Mouse (Mus musculus) spleen, adult 2 months (tissue): ENCODE measurements around the gene Cxcr5. TPM values are rescaled to one million over a fixed set of nuclear protein-coding genes. Genes with fewer than 3 reads are reported as not detected.

Experiments
- DNase-seq, 2 experiments: peaks; one replicate each; pipeline versions ENCODE4 v3.0.0 to v3.0.0-alpha.2; 2012 to 2021; ENCODE audit warnings: low spot score in 2 of 2, low read depth in 1 of 2
- H3K27ac ChIP-seq: fragments of 200-500 bp; 2 replicates; pipeline ENCODE4 v1.5.1; 2012; ENCODE audit warnings: low read length, inconsistent platforms; ENCODE audit not compliant: insufficient read depth
- H3K27me3 ChIP-seq: fragments of 200-500 bp; 2 replicates; pipeline ENCODE4 v1.6.1; 2012; ENCODE audit warnings: mild to moderate bottlenecking, moderate library complexity, low read length, inconsistent platforms; ENCODE audit not compliant: control insufficient read depth, insufficient read depth
- H3K36me3 ChIP-seq: fragments of 200-500 bp; 2 replicates; pipeline ENCODE4 v1.6.1; 2012; ENCODE audit warnings: mild to moderate bottlenecking, low read length, inconsistent platforms; ENCODE audit not compliant: control insufficient read depth, insufficient read depth
- H3K4me1 ChIP-seq: fragments of 200-500 bp; 2 replicates; pipeline ENCODE4 v1.6.1; 2011; ENCODE audit warnings: inconsistent platforms; ENCODE audit not compliant: control insufficient read depth, insufficient read depth, insufficient read length
- H3K4me3 ChIP-seq: fragments of 200-500 bp; 2 replicates; pipeline ENCODE4 v1.5.1; 2011; ENCODE audit warnings: mild to moderate bottlenecking, inconsistent platforms; ENCODE audit not compliant: insufficient read depth, insufficient read length; ENCODE audit errors: extremely low read depth
- CTCF ChIP-seq: fragments of 200-500 bp; IDR thresholded peaks from 2 replicates; pipeline ENCODE4 v1.5.1; 2011; ENCODE audit warnings: mild to moderate bottlenecking, inconsistent platforms; ENCODE audit not compliant: insufficient read depth, insufficient read length, insufficient replicate concordance; ENCODE audit errors: extremely low read depth
- POLR2A ChIP-seq: fragments of 200-500 bp; IDR thresholded peaks from 2 replicates; pipeline ENCODE4 v1.6.1; 2011; ENCODE audit warnings: low read depth, low read length, inconsistent platforms
- WGBS: fragments of 180-500 bp; shearing (Covaris S2); methylation state at CpG from one replicate; pipeline ENCODE4 v1.1.7; 2018; 5-methylcytosine and 5-hydroxymethylcytosine counted together
- polyA plus RNA-seq: library from polyadenylated mRNA; depleted of rRNA; stranded (reverse); fragments of >200 nt; gene quantifications from 2 replicates; pipeline ENCODE4 v1.2.3, GENCODE M21; 2012

The Cxcr5 gene
- polyA plus RNA-seq, 1 experiment: 133 TPM

DNA sequence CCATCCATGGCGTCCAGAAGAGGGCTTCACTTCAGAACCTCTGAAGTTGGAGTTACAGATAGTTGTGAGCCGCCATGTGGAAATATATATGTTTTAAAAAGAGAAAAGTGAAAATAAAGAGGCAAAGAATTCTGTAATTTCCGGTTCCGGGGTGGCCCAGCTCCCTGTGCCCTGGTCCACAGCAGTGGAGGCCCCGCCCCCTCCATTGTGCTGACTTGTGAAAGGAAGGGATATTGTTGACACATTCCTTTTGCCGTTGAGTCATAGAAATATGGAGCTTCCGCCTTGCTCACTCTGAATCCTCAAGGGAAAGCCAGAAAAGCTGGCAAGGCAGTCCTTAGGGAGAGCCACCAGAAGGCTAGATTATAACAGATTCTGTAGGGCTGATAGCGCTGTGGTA, 9.5 kb downstream of the Cxcr5 start:
- Histone ChIP-seq H3K27ac (no peak overlapping the region), H3K4me1 (no peaks in the 10 kb centered on the region), H3K36me3 (no peaks in the 10 kb centered on the region), H3K27me3 (no peaks in the 10 kb centered on the region), H3K4me3 (no peak overlapping the region)
- WGBS: 87% methylated on average over 8 of the region's 8 CpGs
- TF ChIP-seq CTCF (no peak), POLR2A (no peak)
- DNase-seq: no peak

DNA sequence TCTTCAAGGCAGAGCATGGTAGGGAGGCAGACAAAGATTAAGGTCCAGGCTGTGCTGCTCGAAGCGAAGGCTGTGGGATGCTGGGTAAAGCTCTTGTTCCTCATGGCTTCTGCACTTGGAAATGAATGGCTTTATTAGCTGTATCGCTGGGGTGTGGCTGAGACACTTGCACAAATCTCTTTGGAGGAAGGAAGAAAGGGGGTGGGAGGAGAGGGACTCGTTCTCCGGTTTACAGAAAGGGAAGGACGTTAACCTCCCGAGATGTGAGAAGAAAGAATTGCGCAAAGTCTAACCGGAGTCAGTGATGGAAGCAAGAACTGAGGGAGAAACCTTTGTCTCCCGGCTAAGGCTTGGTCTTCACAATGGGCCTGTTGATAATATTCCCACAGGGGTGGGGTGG, 10.5 kb downstream of the Cxcr5 start:
- Histone ChIP-seq H3K4me1 (no peaks in the 10 kb centered on the region), H3K27ac (no peak overlapping the region), H3K27me3 (no peaks in the 10 kb centered on the region), H3K36me3 (no peaks in the 10 kb centered on the region), H3K4me3 (no peak overlapping the region)
- TF ChIP-seq POLR2A (no peak), CTCF (no peak)
- WGBS: 46% methylated on average over 10 of the region's 10 CpGs
- DNase-seq: no peak

DNA sequence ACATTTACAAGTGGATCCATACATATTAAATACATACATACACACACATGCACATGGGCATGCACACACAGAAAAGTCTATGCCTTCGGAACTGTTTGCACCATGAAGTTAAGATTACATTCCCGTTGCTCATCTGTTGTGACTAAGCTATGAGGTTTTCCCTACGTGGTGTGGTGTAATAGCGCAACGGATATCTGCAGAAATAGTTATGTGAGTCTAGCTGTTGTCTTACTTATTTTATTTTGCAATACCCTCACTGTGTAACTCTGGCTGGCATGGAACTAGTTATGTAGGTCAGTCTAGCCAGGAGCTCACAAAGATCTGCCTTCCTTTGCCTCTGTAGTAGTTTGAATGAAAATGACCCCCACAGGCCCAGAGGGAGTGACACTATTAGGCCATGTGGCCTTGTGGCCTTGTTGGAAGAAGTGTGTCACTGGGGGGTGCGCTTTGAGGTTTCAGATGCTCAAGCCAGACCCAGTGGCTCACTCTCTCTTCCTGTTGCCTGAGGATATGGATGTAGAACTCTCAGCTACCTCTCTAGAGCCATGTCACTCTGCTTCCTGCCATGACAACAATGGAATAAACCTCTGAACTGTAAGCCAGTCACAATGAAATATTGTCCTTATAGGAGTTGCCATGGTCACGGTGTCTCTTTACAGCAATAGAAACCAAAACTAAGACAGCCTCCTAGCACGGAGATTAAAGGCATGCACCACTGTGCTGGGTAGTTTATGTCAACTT, 13.1 kb downstream of the Cxcr5 start:
- H3K36me3 ChIP-seq: no peaks in the 10 kb centered on the region
- no peak overlapping the region for H3K27ac ChIP-seq
- TF ChIP-seq CTCF: no peak
- no peak for TF ChIP-seq POLR2A
- H3K4me1 ChIP-seq: peaks cover 7% of the 10 kb centered on the region
- DNase-seq: no peak
- no peak overlapping the region for H3K4me3 ChIP-seq
- 88% methylated on average over 8 of the region's 8 CpGs for WGBS
- no peaks in the 10 kb centered on the region for H3K27me3 ChIP-seq

DNA sequence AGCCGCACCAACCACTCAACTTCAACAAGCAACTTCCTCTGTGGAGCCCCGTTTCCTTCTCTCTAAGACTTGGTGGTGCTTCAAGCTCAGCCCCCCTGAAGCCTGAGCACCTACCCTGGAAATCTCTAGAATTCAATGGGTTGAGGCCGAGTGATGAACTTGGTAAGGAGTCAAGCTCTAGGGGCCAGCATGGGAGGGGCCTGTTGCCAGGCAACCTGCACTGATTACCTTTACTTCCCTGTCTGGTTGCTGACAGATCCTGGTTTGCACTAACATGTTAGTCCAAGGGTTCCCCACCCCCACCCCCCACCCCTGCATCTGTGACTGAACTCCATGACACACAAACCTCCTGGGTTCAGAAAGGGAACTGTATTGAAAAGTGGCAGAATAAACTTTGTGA, 16.7 kb downstream of the Cxcr5 start:
- no peaks in the 10 kb centered on the region for H3K27me3 ChIP-seq
- H3K4me1 ChIP-seq: peaks cover 10% of the 10 kb centered on the region
- no peak overlapping the region for H3K4me3 ChIP-seq
- no peak overlapping the region for H3K27ac ChIP-seq
- no peaks in the 10 kb centered on the region for H3K36me3 ChIP-seq
- peak in 1 of 2 experiments; percentile 43 for DNase-seq
- WGBS: 36% methylated on average over 3 of the region's 3 CpGs
- TF ChIP-seq CTCF (no peak), POLR2A (no peak)

DNA sequence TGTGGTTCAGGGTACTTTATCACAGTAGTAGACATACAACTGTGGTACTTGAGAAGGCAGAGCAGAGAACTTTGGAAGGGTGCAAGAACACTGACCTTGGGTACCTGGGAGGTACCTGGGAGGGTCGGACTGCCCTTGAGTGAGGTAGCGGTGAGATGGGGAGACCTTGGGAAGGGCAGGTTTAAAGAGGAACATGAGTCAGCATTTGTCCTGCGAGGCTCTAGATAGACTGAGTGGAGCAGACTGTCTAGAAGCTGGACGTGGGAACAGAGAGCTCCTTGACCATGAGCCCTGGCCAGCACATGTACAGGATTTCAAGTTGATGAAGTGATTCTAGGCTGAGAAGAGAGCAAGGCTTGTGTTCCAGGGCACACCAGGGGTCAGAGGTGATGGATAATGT, 19.3 kb downstream of the Cxcr5 start:
- H3K27ac ChIP-seq: no peak overlapping the region
- DNase-seq: no peak
- WGBS: 65% methylated on average over 4 of the region's 4 CpGs
- no peak for TF ChIP-seq POLR2A
- no peak for TF ChIP-seq CTCF
- H3K36me3 ChIP-seq: no peaks in the 10 kb centered on the region
- H3K4me3 ChIP-seq: no peak overlapping the region
- H3K27me3 ChIP-seq: no peaks in the 10 kb centered on the region
- peaks cover 25% of the 10 kb centered on the region for H3K4me1 ChIP-seq

DNA sequence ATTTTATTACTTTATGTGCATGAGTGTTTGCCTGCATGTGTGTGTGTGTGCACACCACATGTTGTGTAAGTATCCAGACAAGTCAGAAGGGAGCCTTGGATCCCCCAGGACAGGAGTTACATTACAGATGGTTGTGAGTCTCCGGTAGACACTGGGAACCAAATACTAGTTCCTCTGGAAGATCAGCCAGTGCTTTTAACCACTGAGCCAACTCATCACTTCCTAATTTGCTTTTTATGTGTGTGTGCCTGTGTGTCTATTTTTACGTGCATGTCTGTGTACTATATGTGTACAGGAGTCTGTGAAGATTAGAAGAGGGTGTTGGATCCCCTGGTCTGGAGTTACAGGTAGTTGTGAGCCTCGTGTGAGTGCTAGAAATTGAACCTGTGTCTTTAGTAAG, 21.0 kb downstream of the Cxcr5 start:
- H3K4me1 ChIP-seq: peaks cover 25% of the 10 kb centered on the region
- DNase-seq: no peak
- no peak for TF ChIP-seq CTCF
- no peak for TF ChIP-seq POLR2A
- no peaks in the 10 kb centered on the region for H3K27me3 ChIP-seq
- WGBS: 32% methylated on average over 3 of the region's 3 CpGs
- no peak overlapping the region for H3K4me3 ChIP-seq
- H3K36me3 ChIP-seq: no peaks in the 10 kb centered on the region
- no peak overlapping the region for H3K27ac ChIP-seq

DNA sequence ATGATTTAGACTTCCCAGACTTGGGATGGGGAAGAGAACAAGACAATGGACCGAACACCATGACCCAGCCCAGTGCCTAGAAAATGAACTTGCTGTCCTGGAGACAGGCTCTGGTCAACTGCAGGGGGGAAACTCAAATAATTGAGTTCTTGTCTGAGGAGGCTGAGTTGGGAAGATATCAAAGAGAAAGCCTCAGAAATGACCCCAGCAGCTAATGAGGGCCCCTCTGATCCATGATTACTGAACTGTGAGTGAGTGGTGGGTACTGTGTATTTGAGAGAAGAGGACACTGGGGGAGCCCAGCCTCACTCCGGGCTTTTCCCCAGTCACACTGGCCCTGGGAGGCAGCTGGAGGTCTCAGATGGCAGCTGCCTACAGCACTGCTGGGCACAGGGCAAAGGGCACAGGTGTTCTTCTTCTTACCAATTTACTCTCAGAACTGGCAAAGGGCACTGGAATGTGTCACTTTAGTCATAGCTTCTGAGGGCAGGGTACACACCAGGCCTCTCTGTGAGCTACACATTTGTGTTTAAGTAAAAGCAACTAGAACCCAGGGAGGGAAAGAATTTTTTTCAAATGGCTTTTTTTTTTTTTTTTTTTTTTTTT, 21.8 kb downstream of the Cxcr5 start:
- H3K27me3 ChIP-seq: no peaks in the 10 kb centered on the region
- DNase-seq: no peak
- H3K36me3 ChIP-seq: no peaks in the 10 kb centered on the region
- H3K27ac ChIP-seq: no peak overlapping the region
- TF ChIP-seq POLR2A: no peak
- no peak for TF ChIP-seq CTCF
- H3K4me3 ChIP-seq: no peak overlapping the region
- peaks cover 24% of the 10 kb centered on the region for H3K4me1 ChIP-seq
- WGBS: 80% methylated on average over 2 of the region's 2 CpGs
